Mouse (Mus musculus): ENCODE data around the gene Stmn3. TPM values are rescaled to one million over a fixed set of nuclear protein-coding genes. Genes with fewer than 3 reads are reported as not detected.

Stmn3 gene
- polyA plus RNA-seq, 1 experiment from 2014 or later: 1,468 TPM

- Histone ChIP-seq H3K4me1 (replicated peaks; ENCODE audit: control insufficient read depth, insufficient read depth, low read length) (peaks cover 9% of the 10 kb centered on the region), H3K4me3 (replicated peaks; ENCODE audit: low read length) (peak overlapping the region; percentile 51), H3K27me3 (ENCODE audit: control insufficient read depth, insufficient read depth, low read length) (no peaks in the 10 kb centered on the region; the same call in 1 of the 2 replicates), H3K9me3 (ENCODE audit: control insufficient read depth, low read length) (no peaks in the 10 kb centered on the region), H3K27ac (no peak overlapping the region; the same call in 1 of the 2 replicates), H3K4me2 (replicated peaks) (peak overlapping the region; percentile 65), H3K9ac (peak overlapping the region; percentile 55), H3K36me3 (replicated peaks; ENCODE audit: control insufficient read depth, insufficient read depth) (peaks cover 29% of the 10 kb centered on the region)
- 11% methylated on average over 7 of the region's 7 CpGs for WGBS
- DNase-seq (ENCODE audit: low spot score) (no peak), ATAC-seq (ENCODE audit: low FRiP score) (no peak)
Observed at GRCm38 (mm10) chr2:181320103-181320499, 5.8 kb upstream of the Stmn3 start.

GRCm38 (mm10) chr2:181319248-181320102, 5.2 kb upstream of the Stmn3 start, which contains the start of gene Rtel1:
Gene Rtel1 (plus strand): TSS chr2:181319739.
- H3K27ac ChIP-seq: peak within 1 kb of the TSS; percentile 78
- peak within 1 kb of the TSS; percentile 51 for H3K4me3 ChIP-seq (replicated peaks; ENCODE audit: low read length)
- peaks cover 9% of the 10 kb centered on the region for H3K4me1 ChIP-seq (replicated peaks; ENCODE audit: control insufficient read depth, insufficient read depth, low read length)
- H3K27me3 ChIP-seq (ENCODE audit: control insufficient read depth, insufficient read depth, low read length): no peaks in the 10 kb centered on the region; the same call in 1 of the 2 replicates
- DNase-seq (ENCODE audit: low spot score) (peak; percentile 90), ATAC-seq (ENCODE audit: low FRiP score) (peak; percentile 93)
- peak within 1 kb of the TSS; percentile 65 for H3K4me2 ChIP-seq (replicated peaks)
- H3K36me3 ChIP-seq (replicated peaks; ENCODE audit: control insufficient read depth, insufficient read depth): peaks cover 24% of the 10 kb centered on the region
- no peaks in the 10 kb centered on the region for H3K9me3 ChIP-seq (ENCODE audit: control insufficient read depth, low read length)
- WGBS: 6% methylated on average over 40 of the region's 40 CpGs
- peak within 1 kb of the TSS; percentile 55 for H3K9ac ChIP-seq

- WGBS: under 1% methylated on average over 35 of the region's 35 CpGs
- Histone ChIP-seq H3K27me3 (ENCODE audit: control insufficient read depth, insufficient read depth, low read length) (no peaks in the 10 kb centered on the region; the same call in 1 of the 2 replicates), H3K9ac (peak overlapping the region; percentile 89), H3K4me1 (replicated peaks; ENCODE audit: control insufficient read depth, insufficient read depth, low read length) (peaks cover 18% of the 10 kb centered on the region), H3K9me3 (ENCODE audit: control insufficient read depth, low read length) (no peaks in the 10 kb centered on the region), H3K36me3 (replicated peaks; ENCODE audit: control insufficient read depth, insufficient read depth) (peaks cover 6% of the 10 kb centered on the region), H3K27ac (peak overlapping the region; percentile 93), H3K4me2 (replicated peaks) (peak overlapping the region; percentile 91), H3K4me3 (replicated peaks; ENCODE audit: low read length) (peak overlapping the region; percentile 74)
- peak; percentile 54 for DNase-seq (ENCODE audit: low spot score)
- peak; percentile 65 for ATAC-seq (ENCODE audit: low FRiP score)
Observed at GRCm38 (mm10) chr2:181313344-181314079, 788 bp downstream of the Stmn3 start.

GRCm38 (mm10) chr2:181313006-181313343, 1.3 kb downstream of the Stmn3 start:
- no peaks in the 10 kb centered on the region; the same call in 1 of the 2 replicates for H3K27me3 ChIP-seq (ENCODE audit: control insufficient read depth, insufficient read depth, low read length)
- peaks cover 18% of the 10 kb centered on the region for H3K4me1 ChIP-seq (replicated peaks; ENCODE audit: control insufficient read depth, insufficient read depth, low read length)
- DNase-seq (ENCODE audit: low spot score) (no peak), ATAC-seq (ENCODE audit: low FRiP score) (no peak)
- peaks cover 11% of the 10 kb centered on the region for H3K36me3 ChIP-seq (replicated peaks; ENCODE audit: control insufficient read depth, insufficient read depth)
- H3K9me3 ChIP-seq (ENCODE audit: control insufficient read depth, low read length): no peaks in the 10 kb centered on the region
- H3K4me2 ChIP-seq (replicated peaks): peak overlapping the region; percentile 91
- peak overlapping the region; percentile 74 for H3K4me3 ChIP-seq (replicated peaks; ENCODE audit: low read length)
- WGBS: 8% methylated on average over 5 of the region's 5 CpGs
- peak overlapping the region; percentile 89 for H3K9ac ChIP-seq
- H3K27ac ChIP-seq: peak overlapping the region; percentile 93

GRCm38 (mm10) chr2:181312435-181312834, 1.9 kb downstream of the Stmn3 start:
- peaks cover 18% of the 10 kb centered on the region for H3K4me1 ChIP-seq (replicated peaks; ENCODE audit: control insufficient read depth, insufficient read depth, low read length)
- peak overlapping the region; percentile 91 for H3K4me2 ChIP-seq (replicated peaks)
- H3K4me3 ChIP-seq (replicated peaks; ENCODE audit: low read length): peak overlapping the region; percentile 74
- no peaks in the 10 kb centered on the region; the same call in 1 of the 2 replicates for H3K27me3 ChIP-seq (ENCODE audit: control insufficient read depth, insufficient read depth, low read length)
- H3K36me3 ChIP-seq (replicated peaks; ENCODE audit: control insufficient read depth, insufficient read depth): peaks cover 16% of the 10 kb centered on the region
- 56% methylated on average over 3 of the region's 3 CpGs for whole genome bisulfite sequencing
- no peaks in the 10 kb centered on the region for H3K9me3 ChIP-seq (ENCODE audit: control insufficient read depth, low read length)
- H3K9ac ChIP-seq: peak overlapping the region; percentile 89
- peak overlapping the region; percentile 93 for H3K27ac ChIP-seq
- ATAC-seq (ENCODE audit: low FRiP score) (no peak), DNase-seq (ENCODE audit: low spot score) (no peak)

GRCm38 (mm10) chr2:181307144-181307804, 7.0 kb downstream of the Stmn3 start:
- WGBS: 13% methylated on average over 30 of the region's 30 CpGs
- H3K4me3 ChIP-seq (replicated peaks; ENCODE audit: low read length): no peak overlapping the region
- no peak overlapping the region for H3K27ac ChIP-seq
- peaks cover 55% of the 10 kb centered on the region for H3K36me3 ChIP-seq (replicated peaks; ENCODE audit: control insufficient read depth, insufficient read depth)
- DNase-seq (ENCODE audit: low spot score) (peak; percentile 71), ATAC-seq (ENCODE audit: low FRiP score) (peak; percentile 59; the same call in 1 of the 2 replicates)
- H3K9me3 ChIP-seq (ENCODE audit: control insufficient read depth, low read length): no peaks in the 10 kb centered on the region
- no peaks in the 10 kb centered on the region for H3K27me3 ChIP-seq (ENCODE audit: control insufficient read depth, insufficient read depth, low read length)
- H3K9ac ChIP-seq: no peak overlapping the region
- no peak overlapping the region for H3K4me2 ChIP-seq (replicated peaks)
- peaks cover 12% of the 10 kb centered on the region for H3K4me1 ChIP-seq (replicated peaks; ENCODE audit: control insufficient read depth, insufficient read depth, low read length)

- WGBS: 90% methylated on average over 1 of the region's 1 CpGs
- peaks cover 63% of the 10 kb centered on the region for H3K36me3 ChIP-seq (replicated peaks; ENCODE audit: control insufficient read depth, insufficient read depth)
- no peak overlapping the region for H3K4me2 ChIP-seq (replicated peaks)
- H3K9ac ChIP-seq: no peak overlapping the region
- ATAC-seq (ENCODE audit: low FRiP score) (no peak), DNase-seq (ENCODE audit: low spot score) (no peak)
- H3K9me3 ChIP-seq (ENCODE audit: control insufficient read depth, low read length): no peaks in the 10 kb centered on the region
- no peaks in the 10 kb centered on the region for H3K27me3 ChIP-seq (ENCODE audit: control insufficient read depth, insufficient read depth, low read length)
- H3K27ac ChIP-seq: no peak overlapping the region
- H3K4me1 ChIP-seq (replicated peaks; ENCODE audit: control insufficient read depth, insufficient read depth, low read length): no peaks in the 10 kb centered on the region
- no peak overlapping the region for H3K4me3 ChIP-seq (replicated peaks; ENCODE audit: low read length)
Observed at GRCm38 (mm10) chr2:181304944-181305343, 9.4 kb downstream of the Stmn3 start.

- Histone ChIP-seq H3K27me3 (ENCODE audit: control insufficient read depth, insufficient read depth, low read length) (no peaks in the 10 kb centered on the region), H3K4me3 (replicated peaks; ENCODE audit: low read length) (no peak overlapping the region), H3K4me2 (replicated peaks) (no peak overlapping the region), H3K9ac (no peak overlapping the region), H3K27ac (no peak overlapping the region), H3K9me3 (ENCODE audit: control insufficient read depth, low read length) (no peaks in the 10 kb centered on the region), H3K36me3 (replicated peaks; ENCODE audit: control insufficient read depth, insufficient read depth) (peaks cover 44% of the 10 kb centered on the region), H3K4me1 (replicated peaks; ENCODE audit: control insufficient read depth, insufficient read depth, low read length) (no peaks in the 10 kb centered on the region)
- 37% methylated on average over 3 of the region's 3 CpGs for WGBS
- no peak for DNase-seq (ENCODE audit: low spot score)
- ATAC-seq (ENCODE audit: low FRiP score): no peak
Observed at GRCm38 (mm10) chr2:181302041-181302440, 12.3 kb downstream of the Stmn3 start.

- no peak for ATAC-seq (ENCODE audit: low FRiP score)
- Histone ChIP-seq H3K9ac (no peak overlapping the region), H3K36me3 (replicated peaks; ENCODE audit: control insufficient read depth, insufficient read depth) (no peaks in the 10 kb centered on the region), H3K27ac (no peak overlapping the region), H3K4me1 (replicated peaks; ENCODE audit: control insufficient read depth, insufficient read depth, low read length) (peaks cover 20% of the 10 kb centered on the region), H3K9me3 (ENCODE audit: control insufficient read depth, low read length) (no peaks in the 10 kb centered on the region), H3K4me2 (replicated peaks) (no peak overlapping the region), H3K27me3 (ENCODE audit: control insufficient read depth, insufficient read depth, low read length) (no peaks in the 10 kb centered on the region), H3K4me3 (replicated peaks; ENCODE audit: low read length) (no peak overlapping the region)
- 94% methylated on average over 1 of the region's 1 CpGs for WGBS
- DNase-seq (ENCODE audit: low spot score): no peak
Observed at GRCm38 (mm10) chr2:181290937-181291336, 23.4 kb downstream of the Stmn3 start.

Data from hindbrain, embryonic 14.5 days (tissue).